Mouse (Mus musculus) myocyte (in vitro differentiated cells): ENCODE results near the gene Aass. TPM values are rescaled to one million over a fixed set of nuclear protein-coding genes. Genes with fewer than 3 reads are reported as not detected.

ENCODE experiments used
- H3K27me3 ChIP-seq: one replicate; pipeline ENCODE4 v1.6.1; 2011; ENCODE audit not compliant: control insufficient read depth, insufficient read depth, insufficient read length
- H3K36me3 ChIP-seq: one replicate; pipeline ENCODE4 v1.6.1; 2011; ENCODE audit not compliant: control insufficient read depth, insufficient read depth
- H3K4me2 ChIP-seq: one replicate; pipeline ENCODE4 v1.6.1; 2011; ENCODE audit warnings: low read depth, control low read depth
- H3K4me3 ChIP-seq: one replicate; pipeline ENCODE4 v1.5.1; 2011; ENCODE audit warnings: mild to moderate bottlenecking, control low read depth, moderate library complexity
- H3K79me2 ChIP-seq: one replicate; pipeline ENCODE4 v1.6.1; 2011; ENCODE audit not compliant: control insufficient read depth, insufficient read depth
- H3ac ChIP-seq: one replicate; pipeline ENCODE4 v1.6.1; 2011; ENCODE audit not compliant: control insufficient read depth, insufficient read length
- E2F4 ChIP-seq: IDR thresholded peaks from one replicate; pipeline ENCODE4 v1.6.1; 2011; ENCODE audit warnings: mild to moderate bottlenecking, control low read depth, moderate library complexity; ENCODE audit not compliant: insufficient read depth
- REST ChIP-seq: IDR thresholded peaks from one replicate; pipeline ENCODE4 v1.6.1; 2011; ENCODE audit warnings: mild to moderate bottlenecking, control low read depth, moderate library complexity; ENCODE audit not compliant: insufficient read depth, insufficient read length
- USF1 ChIP-seq: IDR thresholded peaks from one replicate; pipeline ENCODE4 v1.6.1; 2011; ENCODE audit warnings: low read depth, mild to moderate bottlenecking, control low read depth, moderate library complexity
- polyA plus RNA-seq: library from polyadenylated mRNA; unstranded; fragments of >200 nt; fragmentation: generic; extraction: Trizol; gene quantifications from one replicate; pipeline ENCODE4 v1.2.1, GENCODE M21; 2012; ENCODE audit warnings: missing spikeins

The Aass gene
- polyA plus RNA-seq, 1 experiment = not detected

DNA sequence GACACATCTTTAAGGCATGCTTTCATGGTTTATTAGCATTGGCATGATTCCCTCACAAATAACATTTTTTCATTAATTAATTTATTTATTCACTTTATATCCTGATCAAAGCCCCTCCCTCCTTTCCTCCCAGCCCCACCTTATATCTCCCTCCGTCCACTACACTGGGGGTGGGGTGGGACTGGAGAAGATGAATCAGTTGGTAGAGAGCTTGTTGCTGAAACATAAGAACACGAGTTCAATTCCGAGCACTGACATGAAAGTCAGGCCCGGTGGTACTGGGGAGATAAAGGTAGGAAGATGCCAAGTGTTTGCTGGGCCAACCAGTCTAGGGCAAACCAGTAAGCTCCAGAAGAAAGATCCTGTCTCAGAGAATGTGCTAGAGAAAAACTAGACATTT, 84.0 kb downstream of the Aass start:
- Histone ChIP-seq H3K27me3 (no peaks in the 10 kb centered on the region), H3K79me2 (no peaks in the 10 kb centered on the region), H3K36me3 (no peaks in the 10 kb centered on the region), H3K4me2 (no peak overlapping the region), H3ac (no peak overlapping the region), H3K4me3 (no peak overlapping the region)
- no peak for TF ChIP-seq REST
- TF ChIP-seq E2F4 = no peak

GRCm38 (mm10) chr6:23028251-23028650, 104.5 kb downstream of the Aass start:
- TF ChIP-seq USF1 = no peak
- Histone ChIP-seq H3K4me2 (no peak overlapping the region), H3ac (no peak overlapping the region), H3K4me3 (no peak overlapping the region), H3K79me2 (no peaks in the 10 kb centered on the region), H3K27me3 (no peaks in the 10 kb centered on the region), H3K36me3 (no peaks in the 10 kb centered on the region)

Other genes starting within 250 kb of the Aass start
- gene Fezf1, start 115.4 kb upstream of the Aass start, polyA plus RNA-seq = not detected